Mouse (Mus musculus): Measurements from ENCODE around the gene 4930562C15Rik.

4930562C15Rik gene

GRCm38 (mm10) chr16:4912907-4913782 lies 77.9 kb downstream of the 4930562C15Rik start:
- in situ Hi-C loops (cut with MboI, MseI): no loop called here

GRCm38 (mm10) chr16:4913783-4914735 lies 78.8 kb downstream of the 4930562C15Rik start:
- in situ Hi-C loops (cut with MboI, MseI): no loop called here

GRCm38 (mm10) chr16:4915931-4916330 lies 80.7 kb downstream of the 4930562C15Rik start:
- in situ Hi-C loops (cut with MboI, MseI): no loop called here

DNA sequence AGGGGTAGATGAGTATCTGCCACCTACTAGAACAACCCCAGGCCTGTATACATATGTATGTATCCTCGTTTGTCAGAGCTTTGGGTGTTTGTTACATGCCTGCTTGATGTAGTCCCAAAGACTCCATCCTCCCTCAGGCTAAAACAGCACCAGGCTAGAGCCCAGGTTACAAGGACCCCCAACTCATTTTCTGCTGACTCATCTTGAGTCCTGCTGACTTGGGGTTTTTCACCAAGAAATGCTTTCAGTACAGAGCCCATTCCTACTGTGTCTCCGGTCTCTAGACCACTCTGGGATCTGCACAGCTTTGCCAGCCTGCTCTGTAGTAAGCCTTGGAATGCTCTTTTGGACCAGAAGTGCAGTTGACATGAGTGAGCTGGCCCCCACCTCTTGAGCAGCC lies 81.4 kb downstream of the 4930562C15Rik start:
- in situ Hi-C loops (cut with MboI, MseI): no loop called here

Measured in T-helper 17 cell (primary cell).